Mouse (Mus musculus): ENCODE measurements around the gene Gm14326.
"Not testable (repeated sequence)": the region's sequence is repeated elsewhere in the genome, so short reads cannot be mapped to it uniquely, and the experiment has no call there.

The Gm14326 gene

GRCm38 (mm10) chr2:177957145-177957544 is at the start of gene Gm14326:
Gm14326 (minus strand) TSS chr2:177957297.
- in situ Hi-C loops (cut with MboI, MseI) = not testable (repeated sequence)

GRCm38 (mm10) chr2:177974814-177975213 is 17.7 kb upstream of the Gm14326 start:
- in situ Hi-C loops (cut with MboI, MseI) = not testable (repeated sequence)

- in situ Hi-C loops (cut with MboI, MseI) = not testable (repeated sequence)
Measured at GRCm38 (mm10) chr2:177956734-177957133, 363 bp downstream of the Gm14326 start.

- in situ Hi-C loops (cut with MboI, MseI) = not testable (repeated sequence)
Measured at GRCm38 (mm10) chr2:177925563-177926103, 31.5 kb downstream of the Gm14326 start, which contains the start of gene Zfp972. Zfp972 (minus strand) TSS chr2:177925613.

- in situ Hi-C loops (cut with MboI, MseI) = loop anchor here (10.0 kb wide), 1 partner anchor 428 kb away; no protein-coding TSS in a partner anchor
Measured at GRCm38 (mm10) chr2:177903276-177903675, 53.8 kb downstream of the Gm14326 start.

- in situ Hi-C loops (cut with MboI, MseI) = not testable (repeated sequence)
Measured at GRCm38 (mm10) chr2:177898171-177898570, 58.9 kb downstream of the Gm14326 start.

GRCm38 (mm10) chr2:177897046-177897578 is 60.0 kb downstream of the Gm14326 start, which contains the start of gene Gm14327:
Gm14327 (plus strand) TSS chr2:177897096.
- in situ Hi-C loops (cut with MboI, MseI) = not testable (repeated sequence)

GRCm38 (mm10) chr2:177887743-177888142 is 69.4 kb downstream of the Gm14326 start:
- in situ Hi-C loops (cut with MboI, MseI) = not testable (repeated sequence)
